Mouse (Mus musculus) cortical plate, adult 2 months (tissue): ENCODE data around the gene Insr. TPM values are rescaled to one million over a fixed set of nuclear protein-coding genes. Genes with fewer than 3 reads are reported as not detected.
"Not testable (repeated sequence)": the region's sequence is repeated elsewhere in the genome, so short reads cannot be mapped to it uniquely, and the experiment has no call there.

Experiments
- H3K27ac ChIP-seq: fragments of 200-500 bp; 2 replicates; pipeline ENCODE4 v1.5.1; 2012; ENCODE audit warnings: low read length, control low read depth, inconsistent platforms; ENCODE audit not compliant: insufficient read depth
- H3K4me1 ChIP-seq: fragments of 200-500 bp; 2 replicates; pipeline ENCODE4 v1.6.1; 2011; ENCODE audit warnings: low read length; ENCODE audit not compliant: control insufficient read depth, insufficient read depth
- H3K4me3 ChIP-seq: fragments of 200-500 bp; 2 replicates; pipeline ENCODE4 v1.5.1; 2011; ENCODE audit warnings: mild to moderate bottlenecking, low read length, control low read depth; ENCODE audit not compliant: insufficient read depth
- CTCF ChIP-seq: fragments of 200-500 bp; IDR thresholded peaks from 2 replicates; pipeline ENCODE4 v1.5.1; 2011; ENCODE audit warnings: mild to moderate bottlenecking, control low read depth, low read length; ENCODE audit not compliant: insufficient read depth; ENCODE audit errors: extremely low read depth
- POLR2A ChIP-seq: fragments of 200-500 bp; IDR thresholded peaks from 2 replicates; pipeline ENCODE4 v1.6.1; 2011; ENCODE audit warnings: mild to moderate bottlenecking, low read length, control low read depth; ENCODE audit not compliant: insufficient read depth; ENCODE audit errors: extremely low read depth
- polyA plus RNA-seq: library from polyadenylated mRNA; depleted of rRNA; stranded (reverse); fragments of >200 nt; gene quantifications from 2 replicates; pipeline ENCODE4 v1.2.3, GENCODE M21; 2012; rRNA removed

The Insr gene
- polyA plus RNA-seq, 1 experiment, result 15.1 TPM

DNA sequence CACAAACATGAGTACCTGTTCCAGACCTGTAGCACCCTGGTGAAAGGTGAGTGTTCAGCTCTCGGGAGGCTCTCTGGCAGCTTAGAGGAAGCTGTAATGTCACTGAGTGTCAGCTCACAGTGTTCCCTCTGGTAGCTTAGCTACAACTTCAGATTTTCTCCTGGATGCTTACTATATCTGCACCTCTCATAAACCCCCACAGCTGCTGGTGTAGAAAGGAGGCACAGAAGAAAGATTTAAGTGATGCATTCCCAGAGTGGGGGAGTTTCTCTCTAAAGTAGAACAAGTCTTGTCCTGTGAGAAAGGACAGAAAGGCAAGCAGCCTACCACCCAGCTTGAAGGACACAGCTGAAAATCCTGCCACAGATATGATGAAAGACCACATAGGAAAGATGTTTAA is 107.2 kb downstream of the Insr start:
- Histone ChIP-seq H3K27ac (peak overlapping the region; percentile 53; the same call in 1 of the 2 replicates), H3K4me3 (no peak overlapping the region), H3K4me1 (peaks cover 4% of the 10 kb centered on the region)
- TF ChIP-seq CTCF, result no peak
- no peak for TF ChIP-seq POLR2A

DNA sequence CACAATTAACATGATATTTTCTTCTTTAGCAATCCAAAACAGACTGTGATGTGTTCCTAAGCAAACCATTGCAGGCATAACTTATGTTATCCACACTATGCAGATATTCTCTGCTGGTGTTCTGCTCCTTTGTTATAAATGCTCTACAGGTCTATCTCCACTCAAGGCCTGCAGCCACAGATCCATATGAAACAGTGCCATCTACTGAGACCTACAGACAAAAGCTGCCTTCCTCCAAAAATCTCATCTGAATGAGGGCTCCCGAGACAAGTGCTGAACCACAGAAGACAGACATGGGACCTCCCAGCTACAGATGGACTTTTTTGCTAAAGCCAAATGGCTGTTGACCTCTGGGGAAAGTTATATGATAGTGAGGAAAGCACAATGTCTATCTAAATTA is 132.9 kb downstream of the Insr start:
- no peaks in the 10 kb centered on the region for H3K4me1 ChIP-seq
- no peak overlapping the region for H3K27ac ChIP-seq
- TF ChIP-seq CTCF, result no peak
- no peak for TF ChIP-seq POLR2A
- H3K4me3 ChIP-seq, result no peak overlapping the region

DNA sequence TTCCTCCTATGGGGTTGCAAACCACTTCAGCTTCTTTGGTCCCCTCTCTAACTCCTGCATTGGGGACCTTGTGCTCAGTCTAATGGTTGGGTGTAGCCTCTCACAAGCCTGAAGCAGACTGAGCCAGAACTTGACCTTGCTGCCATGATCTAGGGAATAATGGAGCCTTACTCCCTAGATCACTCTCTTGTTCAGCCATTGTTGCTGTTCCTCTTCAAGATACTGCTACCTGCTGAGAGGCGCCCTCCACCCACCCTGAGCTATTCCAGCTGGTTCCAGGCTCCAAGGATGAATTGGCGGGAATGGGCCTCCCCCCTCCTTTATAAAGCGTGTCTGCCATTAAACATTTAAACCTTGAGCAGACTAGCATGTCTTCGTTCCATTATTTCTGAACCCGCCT is 179.0 kb downstream of the Insr start:
- H3K4me1 ChIP-seq, H3K4me3 ChIP-seq: not testable (repeated sequence)

More for the DNA sequence above, 179.0 kb downstream of the Insr start:
- not testable (repeated sequence) for H3K27ac ChIP-seq

Other genes with a start within 250 kb of the Insr start
- not detected in 2 replicates for gene A430078G23Rik, start 73.8 kb upstream of the Insr start, polyA plus RNA-seq
- gene Arhgef18, start 113.4 kb upstream of the Insr start, polyA plus RNA-seq, result 33.0 and 34.2 TPM in 2 replicates
- gene Pex11g, start 188.1 kb upstream of the Insr start, polyA plus RNA-seq, result 0.89 and 1.5 TPM in 2 replicates
- gene Tex45, start 191.2 kb upstream of the Insr start, polyA plus RNA-seq, result 0.21 and 0.30 TPM in 2 replicates
- 52.5 and 55.0 TPM in 2 replicates for gene Zfp358, start 213.5 kb upstream of the Insr start, polyA plus RNA-seq
- 235 and 262 TPM in 2 replicates for gene Mcoln1, start 220.8 kb upstream of the Insr start, polyA plus RNA-seq
- gene Pnpla6, start 235.8 kb upstream of the Insr start, polyA plus RNA-seq, result 67.6 and 73.7 TPM in 2 replicates